Mouse (Mus musculus): ENCODE data around the gene Ecm1.
A peak's percentile ranks its signal among the peaks of the same experiment; 100 is the strongest.

GRCm38 (mm10) chr3:95758467-95759218 is 19.3 kb upstream of the Ecm1 start:
- TF ChIP-seq CTCF (IDR thresholded peaks at IDR 0.05) (no peak), EP300 (IDR thresholded peaks at IDR 0.05) (peak; percentile 16; the same call in 1 of the 2 replicates)

Measured in lung, postnatal 0 days (tissue).